Mouse (Mus musculus): ENCODE measurements around the gene Hmcn1.

GRCm38 (mm10) chr1:151009115-151009797 is 16.0 kb upstream of the Hmcn1 start:
- TF ChIP-seq POLR2A (IDR thresholded peaks at IDR 0.05; ENCODE audit: insufficient read length, low read depth) (no peak), CEBPB (IDR thresholded peaks at IDR 0.05; ENCODE audit: insufficient read depth, poor library complexity, severe bottlenecking) (no peak), MAX (IDR thresholded peaks at IDR 0.05; ENCODE audit: low read depth) (no peak), SRF (IDR thresholded peaks at IDR 0.05; ENCODE audit: control insufficient read depth, insufficient read length, low read depth) (no peak), TCF3 (IDR thresholded peaks at IDR 0.05; ENCODE audit: insufficient read length, low read depth) (no peak), MYOG (IDR thresholded peaks at IDR 0.05; ENCODE audit: control insufficient read depth in 1 of 3, insufficient read depth in 1 of 3, insufficient read length in 2 of 3, low read depth in 2 of 3) (no peak), POLR2AphosphoS2 (IDR thresholded peaks at IDR 0.05; ENCODE audit: insufficient read length, low read depth) (no peak), TCF12 (IDR thresholded peaks at IDR 0.05; ENCODE audit: insufficient read depth, poor library complexity, severe bottlenecking) (no peak), E2F4 (IDR thresholded peaks at IDR 0.05; ENCODE audit: insufficient read depth) (no peak), REST (IDR thresholded peaks at IDR 0.05; ENCODE audit: insufficient read depth, insufficient read length) (no peak), MYOD1 (IDR thresholded peaks at IDR 0.05; ENCODE audit: control insufficient read depth in 1 of 3, insufficient read length in 2 of 3, low read depth in 2 of 3) (no peak)

Data from myocyte (in vitro differentiated cells).